Comparison of ENCODE assay signal across 9 mouse cellular contexts in genomic region chr6:129517752-129518408, GRCm38 (mm10). TPM values are rescaled to one million over a fixed set of nuclear protein-coding genes. Genes with fewer than 3 reads are reported as not detected.
DNase-seq lines count a peak whose midpoint lies in the region; ATAC-seq and TF ChIP-seq lines count a peak whose summit lies in the region.
"Had no signal": no experiment of that assay in that cellular context is flagged by ENCODE, and none has a peak within 500 bp of the region (broad histone marks: within the 10 kb centered on the region; RNA-seq: fewer than 3 reads in every experiment).

No protein-coding gene starts in this region.

- H3K36me3 ChIP-seq in heart, adult 2 months (ENCODE audit: control insufficient read depth, insufficient read depth, low read length) = no peaks in the 10 kb centered on the region
- no peaks in the 10 kb centered on the region for H3K36me3 ChIP-seq in heart, embryonic 10.5 days
- H3K36me3 ChIP-seq in lung, embryonic 14.5 days (ENCODE audit: insufficient read depth) = no peaks in the 10 kb centered on the region

- no peak overlapping the region for H3K4me3 ChIP-seq in heart, adult 2 months
- H3K4me3 ChIP-seq in heart, embryonic 10.5 days = no peak overlapping the region
- no peak overlapping the region for H3K4me3 ChIP-seq in lung, embryonic 14.5 days (ENCODE audit: low read depth, low read length)

- ATAC-seq in inflammation-experienced regulatory T-cells, adult 6 months = peak; percentile 63
- peak; percentile 78 for ATAC-seq in lung, embryonic 14.5 days (ENCODE audit: insufficient read depth)

- TF ChIP-seq CTCF in heart, adult 2 months (IDR thresholded peaks at IDR 0.05) = peak; percentile 74
- peak; percentile 70 for TF ChIP-seq CTCF in lung, embryonic 14.5 days (IDR thresholded peaks at IDR 0.05; ENCODE audit: low read depth)

- TF ChIP-seq POLR2A in heart, adult 2 months (IDR thresholded peaks at IDR 0.05; ENCODE audit: insufficient read depth, low read depth, low read length) = no peak

- no peaks in the 10 kb centered on the region for H3K27me3 ChIP-seq in heart, adult 2 months (ENCODE audit: control insufficient read depth, insufficient read depth, low read length)
- no peaks in the 10 kb centered on the region for H3K27me3 ChIP-seq in heart, embryonic 10.5 days (ENCODE audit: insufficient read depth, poor library complexity, severe bottlenecking)
- H3K27me3 ChIP-seq in lung, embryonic 14.5 days (ENCODE audit: insufficient read depth, low read length) = no peaks in the 10 kb centered on the region

- H3K79me2 ChIP-seq in heart, adult 2 months (replicated peaks; ENCODE audit: control insufficient read depth, insufficient read depth, low read length) = no peaks in the 10 kb centered on the region

- 48% methylated on average over 2 of the region's 2 CpGs for WGBS in heart, adult 2 months
- 48% methylated on average over 2 of the region's 2 CpGs for WGBS in heart, embryonic 10.5 days
- 49% methylated on average over 2 of the region's 2 CpGs for WGBS in lung, embryonic 14.5 days

- no peak for DNase-seq in heart, adult 2 months
- no peak for DNase-seq in heart, embryonic 10.5 days (ENCODE audit: low spot score)
- peak; percentile 21 for DNase-seq in CD4-positive helper T cell, adult 2 months (ENCODE audit: low read depth, low spot score)
- DNase-seq in embryo, embryonic 10 days (ENCODE audit: low spot score) = peak; percentile 55
- peak; percentile 86 for DNase-seq in lung, embryonic 14.5 days
- DNase-seq in retina, postnatal 7 days (ENCODE audit: low read depth, low spot score) = peak; percentile 29
- no peak for DNase-seq in gastrocnemius, postnatal 10 days

- H3K9ac ChIP-seq in heart, adult 2 months (ENCODE audit: low read depth, low read length) = no peak overlapping the region
- H3K9ac ChIP-seq in lung, embryonic 14.5 days = no peak overlapping the region

- no peaks in the 10 kb centered on the region for H3K9me3 ChIP-seq in heart, embryonic 10.5 days
- no peaks in the 10 kb centered on the region for H3K9me3 ChIP-seq in lung, embryonic 14.5 days (ENCODE audit: low read depth, low read length)

- intact Hi-C loops in heart, adult 2 months (cut with DNase I) = loop anchor here (1.0 to 2.0 kb wide), 3 partner anchors 41 to 125 kb away; no protein-coding TSS in a partner anchor

- H3K27ac ChIP-seq in heart, adult 2 months = no peak overlapping the region
- no peak overlapping the region for H3K27ac ChIP-seq in heart, embryonic 10.5 days
- no peak overlapping the region for H3K27ac ChIP-seq in lung, embryonic 14.5 days (ENCODE audit: low read depth)

- H3K4me2 ChIP-seq in lung, embryonic 14.5 days = no peak overlapping the region

- no peak for TF ChIP-seq EP300 in heart, adult 2 months (IDR thresholded peaks at IDR 0.05; ENCODE audit: insufficient read depth, low read depth, low read length)

- H3K4me1 ChIP-seq in heart, adult 2 months (ENCODE audit: control insufficient read depth, insufficient read depth, low read length) = no peaks in the 10 kb centered on the region
- no peaks in the 10 kb centered on the region for H3K4me1 ChIP-seq in heart, embryonic 10.5 days
- H3K4me1 ChIP-seq in lung, embryonic 14.5 days (ENCODE audit: insufficient read depth) = peaks cover 14% of the 10 kb centered on the region

RNA-seq across cellular contexts. Expression of gene Tmem52b, which starts 5.5 kb away (rescaled TPM):
- not detected for total RNA-seq in heart, adult 2 months (2021)
- polyA plus RNA-seq in heart, adult 2 months (2012; rRNA removed) = not detected in 2 replicates
- polyA plus RNA-seq in heart, embryonic 10.5 days (2016; fragmentation: Nextera tagmentation; extraction: Ambion mirVana) = not detected in 2 replicates
- not detected for polyA plus RNA-seq in inflammation-experienced regulatory T-cells, adult 6 months (2017; shearing (Covaris generic))
- 0.47 and 0.55 TPM in 2 replicates for polyA plus RNA-seq in lung, embryonic 14.5 days (2014; fragmentation: Nextera tagmentation; extraction: Ambion mirVana)
- total RNA-seq in gastrocnemius, postnatal 10 days (2021) = not detected
- total RNA-seq: layer of hippocampus, adult 18-20 months had no signal

RNA-seq across cellular contexts. Expression of gene Olr1, which starts 10.9 kb away (rescaled TPM):
- total RNA-seq in heart, adult 2 months (2021) = under 1 TPM; 0.07 to 0.21 TPM
- 0.06 TPM in 2 replicates for polyA plus RNA-seq in heart, adult 2 months (2012; rRNA removed)
- polyA plus RNA-seq in heart, embryonic 10.5 days (2016; fragmentation: Nextera tagmentation; extraction: Ambion mirVana) = 0.20 and 0.28 TPM in 2 replicates
- under 1 TPM in 1 of 3 experiments, not detected in 2; 0.25 TPM for polyA plus RNA-seq in inflammation-experienced regulatory T-cells, adult 6 months (2017; shearing (Covaris generic))
- 0.18 and 0.21 TPM in 2 replicates for polyA plus RNA-seq in lung, embryonic 14.5 days (2014; fragmentation: Nextera tagmentation; extraction: Ambion mirVana)
- total RNA-seq in gastrocnemius, postnatal 10 days (2021) = under 1 TPM in 1 of 2 experiments, not detected in 1; 0.11 TPM
- total RNA-seq: layer of hippocampus, adult 18-20 months had no signal

RNA-seq across cellular contexts. Expression of gene Gabarapl1, which starts 15.1 kb away (rescaled TPM):
- 100 to 1,000 TPM; 118 to 166 TPM for total RNA-seq in heart, adult 2 months (2021)
- 63.7 and 73.3 TPM in 2 replicates for polyA plus RNA-seq in heart, adult 2 months (2012; rRNA removed)
- 30.8 and 34.4 TPM in 2 replicates for polyA plus RNA-seq in heart, embryonic 10.5 days (2016; fragmentation: Nextera tagmentation; extraction: Ambion mirVana)
- polyA plus RNA-seq in inflammation-experienced regulatory T-cells, adult 6 months (2017; shearing (Covaris generic)) = 10 to 100 TPM in 1 of 3 experiments, 1 to 10 TPM in 2; 8.0 to 10.5 (median 8.1) TPM
- 12.4 and 12.5 TPM in 2 replicates for polyA plus RNA-seq in lung, embryonic 14.5 days (2014; fragmentation: Nextera tagmentation; extraction: Ambion mirVana)
- total RNA-seq in gastrocnemius, postnatal 10 days (2021) = 10 to 100 TPM; 30.3 to 32.8 TPM

RNA-seq across cellular contexts. Expression of gene Klre1, which starts 59.8 kb away (rescaled TPM):
- under 1 TPM in 1 of 2 experiments, not detected in 1; 0.14 TPM for total RNA-seq in heart, adult 2 months (2021)
- 0.15 and 0.33 TPM in 2 replicates for polyA plus RNA-seq in heart, adult 2 months (2012; rRNA removed)
- not detected in 2 replicates for polyA plus RNA-seq in heart, embryonic 10.5 days (2016; fragmentation: Nextera tagmentation; extraction: Ambion mirVana)
- under 1 TPM in 1 of 3 experiments, not detected in 2; 0.23 TPM for polyA plus RNA-seq in inflammation-experienced regulatory T-cells, adult 6 months (2017; shearing (Covaris generic))
- polyA plus RNA-seq in lung, embryonic 14.5 days (2014; fragmentation: Nextera tagmentation; extraction: Ambion mirVana) = not detected in 2 replicates
- not detected for total RNA-seq in gastrocnemius, postnatal 10 days (2021)
- total RNA-seq: layer of hippocampus, adult 18-20 months had no signal

Comparison
In these comparisons a context has a peak if more than half of its experiments do, and no peak if none do; other contexts are left out.
1. DNase-seq: peak in CD4-positive helper T cell, adult 2 months (single experiment), embryo, embryonic 10 days (single experiment), lung, embryonic 14.5 days (single experiment) and retina, postnatal 7 days (single experiment); none in heart, adult 2 months (0 of 2), heart, embryonic 10.5 days (single experiment) and gastrocnemius, postnatal 10 days (single experiment).